17 mouse cellular contexts compared by ENCODE assay signal in genomic region chr10:12017286-12017685, GRCm38 (mm10).
"Had no signal": no experiment of that assay in that cellular context is flagged by ENCODE, and none has a peak within 500 bp of the region (broad histone marks: within the 10 kb centered on the region; RNA-seq: fewer than 3 reads in every experiment).

No protein-coding gene starts in this region.

- DNase-seq: gastrocnemius, adult 2 months; gastrocnemius, postnatal 10 days; gastrocnemius, postnatal 25 days; heart, adult 18-20 months; heart, postnatal 14 days; heart, postnatal 36 days; kidney, adult 11 months; kidney, adult 2 months; kidney, adult 9 months; kidney, postnatal 14 days; kidney, postnatal 36 days; layer of hippocampus, adult 9-11 months; layer of hippocampus, postnatal 36 days; left cerebral cortex, postnatal 4 days had no signal

- ATAC-seq: hindbrain, postnatal 0 days; intestine, embryonic 16.5 days; liver, embryonic 12.5 days had no signal
